Mouse (Mus musculus) MEL (cell line): Measurements from ENCODE around the gene Zfp512b. TPM values are rescaled to one million over a fixed set of nuclear protein-coding genes. Genes with fewer than 3 reads are reported as not detected.

Source experiments
- DNase-seq: peaks from one replicate; pipeline ENCODE4 v3.0.0; 2011; ENCODE audit warnings: low read depth, low spot score
- H3K27ac ChIP-seq: 2 replicates; pipeline ENCODE4 v1.5.1; 2012; ENCODE audit warnings: low read depth, mild to moderate bottlenecking, control low read depth, low read length, moderate library complexity; ENCODE audit not compliant: control insufficient read depth
- H3K27me3 ChIP-seq, 2 experiments: fragments of 150-350 bp in 1 of 2; sonication (generic) in 1 of 2; 2 replicates each; pipeline ENCODE4 v1.6.1; 2012; ENCODE audit warnings: low read length in 2 of 2, mild to moderate bottlenecking in 2 of 2, improper control_type of control experiment in 1 of 2, moderate library complexity in 1 of 2; ENCODE audit not compliant: insufficient read depth in 2 of 2, control insufficient read depth in 1 of 2
- H3K36me3 ChIP-seq, 2 experiments: 2 replicates each; pipeline ENCODE4 v1.6.1; 2012 to 2014; ENCODE audit warnings: low read length in 2 of 2, improper control_type of control experiment in 1 of 2, inconsistent platforms in 1 of 2, mild to moderate bottlenecking in 1 of 2; ENCODE audit not compliant: insufficient read depth in 2 of 2, control insufficient read depth in 1 of 2
- H3K4me1 ChIP-seq, 2 experiments: fragments of 150-350 bp in 1 of 2; sonication (generic) in 1 of 2; 2 replicates each; pipeline ENCODE4 v1.6.1; 2012; ENCODE audit warnings: low read length in 2 of 2, improper control_type of control experiment in 1 of 2, mild to moderate bottlenecking in 1 of 2; ENCODE audit not compliant: insufficient read depth in 2 of 2, control insufficient read depth in 1 of 2
- H3K4me3 ChIP-seq, 2 experiments: fragments of 150-350 bp in 1 of 2; sonication (generic) in 1 of 2; 2 replicates each; pipeline ENCODE4 v1.5.1; 2012; ENCODE audit warnings: low read depth in 2 of 2, low read length in 2 of 2, mild to moderate bottlenecking in 2 of 2, moderate library complexity in 2 of 2, control low read depth in 1 of 2, improper control_type of control experiment in 1 of 2; ENCODE audit not compliant: control insufficient read depth in 1 of 2, insufficient read depth in 1 of 2
- H3K79me2 ChIP-seq: 2 replicates; pipeline ENCODE4 v1.6.1; 2012; ENCODE audit warnings: mild to moderate bottlenecking, low read length, moderate library complexity; ENCODE audit not compliant: control insufficient read depth, poor library complexity, insufficient read depth
- H3K9ac ChIP-seq: 2 replicates; pipeline ENCODE4 v1.6.1; 2012; ENCODE audit warnings: low read depth, mild to moderate bottlenecking, control low read depth, low read length, moderate library complexity; ENCODE audit not compliant: control insufficient read depth, poor library complexity, severe bottlenecking
- H3K9me3 ChIP-seq: fragments of 150-350 bp; sonication (generic); replicated peaks from 2 replicates; pipeline ENCODE4 v1.6.1; 2012; ENCODE audit warnings: mild to moderate bottlenecking, low read length, improper control_type of control experiment, moderate library complexity; ENCODE audit not compliant: insufficient read depth
- CHD1 ChIP-seq: IDR thresholded peaks from 2 replicates; pipeline ENCODE4 v1.6.1; 2012; ENCODE audit warnings: low read depth, mild to moderate bottlenecking, inconsistent platforms, low read length, improper control_type of control experiment
- CTCF ChIP-seq, 3 experiments: IDR thresholded peaks in 2 of 3; conservative IDR thresholded peaks in 1 of 3; 2 replicates each; pipeline ENCODE4 v1.5.1; 2011 to 2012; ENCODE audit warnings: low read length in 3 of 3, low read depth in 2 of 3, mild to moderate bottlenecking in 2 of 3, improper control_type of control experiment in 1 of 3, inconsistent platforms in 1 of 3, mixed read lengths in 1 of 3, moderate library complexity in 1 of 3; ENCODE audit not compliant: control insufficient read depth in 1 of 3, insufficient read depth in 1 of 3, poor library complexity in 1 of 3, severe bottlenecking in 1 of 3
- E2F4 ChIP-seq: IDR thresholded peaks from 2 replicates; pipeline ENCODE4 v1.6.1; 2011; ENCODE audit warnings: low read depth, low read length, improper control_type of control experiment, borderline replicate concordance
- ELF1 ChIP-seq: IDR thresholded peaks from 2 replicates; pipeline ENCODE4 v1.6.1; 2014; ENCODE audit warnings: low read depth, mild to moderate bottlenecking, inconsistent platforms, low read length, improper control_type of control experiment, moderate library complexity
- GABPA ChIP-seq: IDR thresholded peaks from 2 replicates; pipeline ENCODE4 v1.6.1; 2012; ENCODE audit warnings: low read depth, mild to moderate bottlenecking, inconsistent platforms, low read length, improper control_type of control experiment, moderate library complexity
- HCFC1 ChIP-seq: IDR thresholded peaks from 2 replicates; pipeline ENCODE4 v1.6.1; 2012; ENCODE audit warnings: low read depth, mild to moderate bottlenecking, inconsistent platforms, low read length, improper control_type of control experiment, moderate library complexity
- MXI1 ChIP-seq: IDR thresholded peaks from 2 replicates; pipeline ENCODE4 v1.6.1; 2011; ENCODE audit warnings: mild to moderate bottlenecking, low read depth, low read length, improper control_type of control experiment
- NRF1 ChIP-seq: IDR thresholded peaks from 2 replicates; pipeline ENCODE4 v1.6.1; 2014; ENCODE audit warnings: low read depth, mild to moderate bottlenecking, inconsistent platforms, low read length, improper control_type of control experiment, moderate library complexity; ENCODE audit not compliant: poor library complexity, insufficient read depth, severe bottlenecking
- POLR2A ChIP-seq, 2 experiments: IDR thresholded peaks; 2 replicates each; pipeline ENCODE4 v1.6.1; 2011 to 2012; ENCODE audit warnings: low read length in 2 of 2, mild to moderate bottlenecking in 2 of 2, control low read depth in 1 of 2, improper control_type of control experiment in 1 of 2, low read depth in 1 of 2, moderate library complexity in 1 of 2; ENCODE audit not compliant: control insufficient read depth in 1 of 2, insufficient read depth in 1 of 2, poor library complexity in 1 of 2
- USF2 ChIP-seq, 2 experiments: IDR thresholded peaks; 2 replicates each; pipeline ENCODE4 v1.6.1; 2011 to 2012; ENCODE audit warnings: improper control_type of control experiment in 2 of 2, low read length in 2 of 2, borderline replicate concordance in 1 of 2, inconsistent platforms in 1 of 2, low read depth in 1 of 2, mild to moderate bottlenecking in 1 of 2; ENCODE audit not compliant: insufficient read depth in 1 of 2
- ZC3H11A ChIP-seq: IDR thresholded peaks from 2 replicates; pipeline ENCODE4 v1.6.1; 2012; ENCODE audit warnings: low read depth, mild to moderate bottlenecking, inconsistent platforms, low read length, improper control_type of control experiment
- ZKSCAN1 ChIP-seq: IDR thresholded peaks from 2 replicates; pipeline ENCODE4 v1.6.1; 2012; ENCODE audit warnings: low read depth, mild to moderate bottlenecking, inconsistent platforms, low read length, improper control_type of control experiment, moderate library complexity
- polyA plus RNA-seq, 2 experiments: library from polyadenylated mRNA; stranded (reverse) in 1 of 2; unstranded in 1 of 2; fragments of >175 nt in 1 of 2; fragments of >200 nt in 1 of 2; gene quantifications; 2 replicates each; pipeline versions ENCODE4 v1.2.1 to v1.2.4; 2012; ENCODE audit warnings: low replicate concordance in 2 of 2, low read depth in 1 of 2; ENCODE audit not compliant: insufficient read length in 2 of 2, insufficient read depth in 1 of 2, missing spikeins in 1 of 2
- total RNA-seq: library from RNA; depleted of rRNA; stranded (reverse); fragments of 300-350 nt; gene quantifications from 2 replicates; pipeline ENCODE4 v1.2.3, GENCODE M21; 2012

Zfp512b gene
- total and polyA plus RNA-seq, 3 experiments: 15.5 to 37.6 TPM; not detected in 1

DNA sequence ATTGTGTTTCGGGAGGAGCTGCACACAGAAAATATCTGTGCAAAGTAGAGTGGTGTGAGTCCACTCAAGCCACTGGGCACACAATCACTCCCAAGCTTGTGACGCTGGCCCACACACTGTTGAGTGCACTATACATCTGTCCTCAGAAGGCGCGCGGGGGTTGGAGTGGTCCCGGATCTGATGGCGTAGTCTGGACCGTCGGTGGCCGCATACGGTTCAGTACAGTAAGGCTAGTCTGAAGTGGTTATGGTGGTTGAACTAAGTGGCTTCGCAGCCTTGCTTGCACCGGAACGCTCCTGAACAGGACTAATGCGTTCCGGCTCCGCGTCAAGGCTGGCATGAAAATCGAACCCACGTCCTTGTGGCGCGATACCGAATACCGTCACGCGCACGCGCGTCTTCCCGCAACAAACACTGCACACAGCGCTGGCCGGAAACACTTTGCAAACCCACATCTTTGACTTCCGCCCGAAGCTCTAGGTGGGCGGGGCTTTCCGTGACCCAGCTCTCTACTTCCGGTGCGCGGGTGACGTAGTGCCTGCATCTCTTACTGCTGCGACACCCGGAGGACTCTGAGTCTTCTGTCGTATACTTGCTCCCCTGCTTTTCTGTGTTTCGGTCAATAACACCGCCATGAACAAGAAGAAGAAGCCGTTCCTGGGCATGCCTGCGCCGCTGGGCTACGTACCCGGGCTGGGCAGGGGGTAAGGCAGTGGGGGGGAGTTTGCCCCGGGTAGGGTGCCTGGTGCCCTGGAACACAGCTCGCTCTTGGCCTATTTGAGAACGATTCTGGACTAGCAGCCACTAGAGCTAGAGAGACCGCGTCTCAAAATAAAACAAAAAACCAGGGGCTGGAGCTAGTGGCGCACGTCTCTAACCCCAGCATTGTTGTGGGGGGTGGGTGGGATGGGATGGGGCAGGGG is 8.5 kb upstream of the Zfp512b start (continued):
- TF ChIP-seq CTCF (IDR thresholded peaks at IDR 0.05 in 2 of 3, conservative IDR thresholded peaks at IDR 0.05 in 1 of 3; ENCODE audit: control insufficient read depth in 1 of 3, insufficient read depth in 1 of 3, low read depth in 2 of 3, low read length in 3 of 3, poor library complexity in 1 of 3, severe bottlenecking in 1 of 3) (no peak), ZC3H11A (0 out of 2 replicates have a peak, but pooled peaks have one; percentile 3), USF2 (IDR thresholded peaks at IDR 0.05; ENCODE audit: borderline replicate concordance in 1 of 2, insufficient read depth in 1 of 2, low read depth in 1 of 2, low read length in 2 of 2) (no peak), E2F4 (0 out of 2 replicates have a peak, but pooled peaks have one; percentile 36)

DNA sequence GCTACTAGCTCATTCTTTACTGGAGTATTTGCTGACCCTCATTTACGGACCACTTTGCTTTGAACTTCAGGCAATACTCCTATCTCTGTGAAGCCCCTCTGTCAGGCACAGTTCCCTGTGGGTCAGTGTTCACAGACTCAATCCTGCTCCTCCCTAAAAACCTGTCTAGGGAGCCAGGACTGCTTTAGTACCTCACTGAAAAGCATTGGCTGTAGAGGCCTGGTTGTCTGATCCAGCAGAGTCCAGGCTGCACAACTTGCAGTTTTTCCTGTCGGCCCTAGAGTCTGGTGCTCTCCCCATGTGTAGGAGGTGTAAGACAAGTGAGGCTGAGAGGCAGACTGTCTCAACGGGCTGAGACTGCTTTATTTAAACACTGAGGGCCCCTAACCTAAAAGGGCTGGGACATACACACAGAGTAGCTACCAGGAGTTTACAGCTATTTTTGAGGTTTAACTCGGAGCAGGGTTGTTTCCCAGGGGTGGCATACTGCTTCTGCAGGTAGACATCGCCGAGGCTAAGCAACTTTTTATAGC is 7.7 kb upstream of the Zfp512b start:
- Histone ChIP-seq H3K4me1 (peaks cover 4 to 20% of the 10 kb centered on the region in 2 experiments), H3K27ac (peak overlapping the region; percentile 79)
- TF ChIP-seq ELF1 (no peak), CHD1 (0 out of 2 replicates have a peak, but pooled peaks have one; percentile 33)

DNA sequence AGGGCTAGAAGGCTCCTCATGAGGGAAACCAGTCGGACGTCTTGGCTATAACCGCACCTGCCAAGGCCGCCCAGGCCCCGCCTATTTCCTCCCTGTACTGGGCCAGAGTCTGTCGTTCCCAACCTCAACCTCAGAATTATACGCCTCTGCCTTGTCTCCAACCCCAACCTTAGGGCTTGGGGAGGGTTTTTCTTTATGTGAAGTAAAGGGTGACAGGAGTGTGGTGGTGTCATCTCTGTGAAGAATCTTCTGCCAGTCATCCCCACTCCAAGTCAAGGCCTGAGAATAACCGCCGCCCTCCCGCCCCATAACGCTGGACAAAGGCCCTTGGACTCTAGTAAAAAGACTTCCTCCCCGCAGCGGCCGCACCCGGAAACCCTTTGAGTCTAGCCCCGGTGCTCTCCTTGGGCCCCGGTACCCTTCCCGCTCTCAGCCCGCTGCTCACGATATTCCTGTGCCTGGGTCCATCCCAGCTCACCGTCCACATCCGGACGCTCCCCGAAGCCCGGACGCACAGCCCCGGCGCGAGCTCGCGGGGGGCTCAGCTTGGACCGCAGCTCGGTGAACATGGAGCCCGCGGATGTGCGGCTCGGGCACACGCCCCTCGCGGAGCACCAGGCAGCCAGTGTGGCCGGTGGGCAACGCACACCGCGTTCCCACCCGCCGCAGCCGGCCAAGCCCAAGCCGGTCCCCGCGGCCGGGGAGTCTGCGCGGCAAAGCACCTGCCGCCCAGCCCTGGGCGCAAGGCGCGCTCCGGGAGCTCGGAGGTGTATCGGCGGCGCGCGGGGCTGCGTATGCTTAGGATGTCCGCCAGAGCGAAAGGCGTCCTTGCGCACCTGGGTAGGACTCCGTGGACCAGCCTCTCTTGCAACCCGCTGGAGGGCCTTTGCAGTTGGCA is 6.1 kb upstream of the Zfp512b start, which contains the start of gene Samd10:
Gene Samd10, minus strand, starts transcription at position 759 of the 898 bp plus-strand sequence.
- peaks cover 6 to 23% of the 10 kb centered on the region in 2 experiments for H3K4me1 ChIP-seq
- no peak within 1 kb of the TSS for H3K27ac ChIP-seq
- peak; percentile 59 for DNase-seq

More for the DNA sequence above, 7.7 kb upstream of the Zfp512b start:
- peaks cover 15% of the 10 kb centered on the region for H3K79me2 ChIP-seq
- peak overlapping the region; percentile 69 to 84 for H3K4me3 ChIP-seq
- peaks cover 0 to 14% of the 10 kb centered on the region in 2 experiments; a peak in 2 of 4 replicates for H3K36me3 ChIP-seq
- DNase-seq: peak; percentile 16
- no peaks in the 10 kb centered on the region for H3K9me3 ChIP-seq
- H3K27me3 ChIP-seq: no peaks in the 10 kb centered on the region
- H3K9ac ChIP-seq: peak overlapping the region; percentile 87

More for the DNA sequence above, 6.1 kb upstream of the Zfp512b start, which contains the start of gene Samd10:
- Histone ChIP-seq H3K27me3 (no peaks in the 10 kb centered on the region), H3K4me3 (peak within 1 kb of the TSS; percentile 70 to 86), H3K36me3 (peaks cover 0 to 15% of the 10 kb centered on the region in 2 experiments; a peak in 2 of 4 replicates), H3K79me2 (peaks cover 15% of the 10 kb centered on the region), H3K9ac (peak within 1 kb of the TSS; percentile 70), H3K9me3 (no peaks in the 10 kb centered on the region)
- TF ChIP-seq POLR2A (IDR thresholded peaks at IDR 0.05; ENCODE audit: control insufficient read depth in 1 of 2, insufficient read depth in 1 of 2, low read depth in 1 of 2, low read length in 2 of 2, poor library complexity in 1 of 2) (0 out of 4 replicates have a peak, but pooled peaks of 1 of the 2 experiments have one; percentile 38), MXI1 (0 out of 2 replicates have a peak, but pooled peaks have one; percentile 30), E2F4 (no peak), ZKSCAN1 (no peak), HCFC1 (peak; percentile 5; the same call in 1 of the 2 replicates), GABPA (no peak), NRF1 (peak; percentile 54)
